Mouse (Mus musculus) lung, postnatal 0 days (tissue): ENCODE data around the gene Pipox. TPM values are rescaled to one million over a fixed set of nuclear protein-coding genes. Genes with fewer than 3 reads are reported as not detected.

Experiments used
- ATAC-seq: fragments of 200-750 bp; cut with Nextera tagmentation; 2 replicates; pipeline ENCODE4 v1.8.0; 2017; ENCODE audit warnings: moderate library complexity
- DNase-seq: peaks from one replicate; pipeline ENCODE4 v3.0.0-alpha.2; 2016; ENCODE audit warnings: low spot score
- H3K27ac ChIP-seq: fragments of 300-500 bp; sonication (generic); 2 replicates; pipeline ENCODE4 v1.5.1; 2014; ENCODE audit warnings: antibody characterized with exemption, mild to moderate bottlenecking, low read length, mixed read lengths
- H3K27me3 ChIP-seq: fragments of 300-500 bp; sonication (generic); replicated peaks from 2 replicates; pipeline ENCODE4 v1.6.1; 2014; ENCODE audit warnings: low read length, mixed read lengths; ENCODE audit not compliant: insufficient read depth
- H3K36me3 ChIP-seq: fragments of 300-500 bp; sonication (generic); 2 replicates; pipeline ENCODE4 v1.6.1; 2014; ENCODE audit warnings: low read length, mixed read lengths; ENCODE audit not compliant: insufficient read depth
- H3K4me1 ChIP-seq: fragments of 300-500 bp; sonication (generic); 2 replicates; pipeline ENCODE4 v1.6.1; 2014; ENCODE audit warnings: antibody characterized with exemption, low read depth, low read length, mixed read lengths; ENCODE audit not compliant: insufficient read depth
- H3K4me2 ChIP-seq: fragments of 300-500 bp; sonication (generic); replicated peaks from 2 replicates; pipeline ENCODE4 v1.6.1; 2014; ENCODE audit warnings: low read depth, mild to moderate bottlenecking, low read length, moderate library complexity, mixed read lengths
- H3K4me3 ChIP-seq: fragments of 300-500 bp; sonication (generic); 2 replicates; pipeline ENCODE4 v1.5.1; 2014; ENCODE audit warnings: low read depth, low read length
- H3K9ac ChIP-seq: fragments of 300-500 bp; sonication (generic); replicated peaks from 2 replicates; pipeline ENCODE4 v1.6.1; 2014; ENCODE audit warnings: low read depth, mild to moderate bottlenecking
- H3K9me3 ChIP-seq: fragments of 300-500 bp; sonication (generic); 2 replicates; pipeline ENCODE4 v1.6.1; 2016; ENCODE audit warnings: low read length, mixed read lengths
- CTCF ChIP-seq: IDR thresholded peaks from 2 replicates; pipeline ENCODE4 v1.5.1; 2016; ENCODE audit warnings: antibody characterized with exemption, mild to moderate bottlenecking
- EP300 ChIP-seq: IDR thresholded peaks from 2 replicates; pipeline ENCODE4 v1.6.1; 2016; ENCODE audit warnings: antibody characterized with exemption, mild to moderate bottlenecking, control low read depth
- WGBS: fragments of 180-500 bp; shearing (Covaris S2); extraction: QIAGEN DNeasy Blood & Tissue Kit; methylation state at CpG from one replicate; pipeline ENCODE4 v1.1.7; 2014; 5-methylcytosine and 5-hydroxymethylcytosine counted together
- polyA plus RNA-seq: library from polyadenylated mRNA; unstranded; fragments of >200 nt; fragmentation: Nextera tagmentation; extraction: Ambion mirVana; gene quantifications from 2 replicates; pipeline ENCODE4 v1.2.1, GENCODE M21; 2015

Gene Pipox
- polyA plus RNA-seq, 1 experiment from 2014 or later: 0.23 TPM

- 36% methylated on average over 6 of the region's 6 CpGs for WGBS
- Histone ChIP-seq H3K4me3 (no peak overlapping the region; the same call in 1 of the 2 replicates), H3K27ac (no peak overlapping the region), H3K4me1 (peaks cover 10% of the 10 kb centered on the region; the same call in 1 of the 2 replicates), H3K9ac (no peak overlapping the region), H3K4me2 (peak overlapping the region; percentile 42; the same call in 1 of the 2 replicates), H3K9me3 (no peaks in the 10 kb centered on the region), H3K27me3 (no peaks in the 10 kb centered on the region), H3K36me3 (no peaks in the 10 kb centered on the region)
- TF ChIP-seq CTCF (no peak), EP300 (no peak)
- DNase-seq (no peak), ATAC-seq (no peak)
Observed at GRCm38 (mm10) chr11:77896480-77896819, 2.6 kb upstream of the Pipox start.

- Histone ChIP-seq H3K9ac (no peak overlapping the region), H3K9me3 (no peaks in the 10 kb centered on the region), H3K4me2 (no peak overlapping the region), H3K4me1 (peaks cover 9% of the 10 kb centered on the region; the same call in 1 of the 2 replicates), H3K4me3 (no peak overlapping the region), H3K36me3 (no peaks in the 10 kb centered on the region), H3K27me3 (no peaks in the 10 kb centered on the region), H3K27ac (no peak overlapping the region)
- no peak for TF ChIP-seq EP300
- TF ChIP-seq CTCF: no peak
- 63% methylated on average over 9 of the region's 9 CpGs for WGBS
- no peak for DNase-seq
- no peak for ATAC-seq
Observed at GRCm38 (mm10) chr11:77896011-77896410, 2.1 kb upstream of the Pipox start.

- H3K4me3 ChIP-seq: no peak overlapping the region
- 87% methylated on average over 2 of the region's 2 CpGs for WGBS
- ATAC-seq: no peak
Observed at GRCm38 (mm10) chr11:77894967-77895366, 1.1 kb upstream of the Pipox start.

GRCm38 (mm10) chr11:77893283-77893682, 613 bp downstream of the Pipox start:
- DNase-seq: no peak
- ATAC-seq: no peak
- Histone ChIP-seq H3K36me3 (no peaks in the 10 kb centered on the region), H3K4me3 (no peak overlapping the region), H3K4me1 (peaks cover 9% of the 10 kb centered on the region; the same call in 1 of the 2 replicates), H3K9me3 (no peaks in the 10 kb centered on the region), H3K9ac (no peak overlapping the region), H3K27me3 (no peaks in the 10 kb centered on the region), H3K4me2 (no peak overlapping the region), H3K27ac (no peak overlapping the region)
- TF ChIP-seq CTCF (no peak), EP300 (no peak)
- WGBS: 46% methylated on average over 6 of the region's 6 CpGs

More at GRCm38 (mm10) chr11:77894967-77895366, 1.1 kb upstream of the Pipox start:
- no peaks in the 10 kb centered on the region for H3K36me3 ChIP-seq
- H3K4me2 ChIP-seq: no peak overlapping the region
- no peak overlapping the region for H3K27ac ChIP-seq
- no peak for DNase-seq
- H3K4me1 ChIP-seq: peaks cover 9% of the 10 kb centered on the region; the same call in 1 of the 2 replicates
- no peak for TF ChIP-seq CTCF
- no peak for TF ChIP-seq EP300
- H3K27me3 ChIP-seq: no peaks in the 10 kb centered on the region
- H3K9me3 ChIP-seq: no peaks in the 10 kb centered on the region
- no peak overlapping the region for H3K9ac ChIP-seq

- no peak for TF ChIP-seq CTCF
- TF ChIP-seq EP300: no peak
- Histone ChIP-seq H3K9me3 (no peaks in the 10 kb centered on the region), H3K36me3 (no peaks in the 10 kb centered on the region), H3K4me3 (no peak overlapping the region), H3K4me2 (no peak overlapping the region), H3K27ac (no peak overlapping the region), H3K27me3 (no peaks in the 10 kb centered on the region), H3K4me1 (peaks cover 9% of the 10 kb centered on the region; the same call in 1 of the 2 replicates), H3K9ac (no peak overlapping the region)
- DNase-seq (no peak), ATAC-seq (no peak)
- WGBS: 33% methylated on average over 5 of the region's 5 CpGs
Observed at GRCm38 (mm10) chr11:77892883-77893282, 1.0 kb downstream of the Pipox start.

GRCm38 (mm10) chr11:77890648-77891258, 3.1 kb downstream of the Pipox start:
- H3K27ac ChIP-seq: no peak overlapping the region
- DNase-seq (no peak), ATAC-seq (no peak)
- TF ChIP-seq CTCF: no peak
- TF ChIP-seq EP300: no peak
- H3K9ac ChIP-seq: no peak overlapping the region
- H3K4me2 ChIP-seq: no peak overlapping the region
- no peaks in the 10 kb centered on the region for H3K36me3 ChIP-seq
- H3K27me3 ChIP-seq: no peaks in the 10 kb centered on the region
- H3K9me3 ChIP-seq: no peaks in the 10 kb centered on the region
- peaks cover 4% of the 10 kb centered on the region; the same call in 1 of the 2 replicates for H3K4me1 ChIP-seq
- 81% methylated on average over 2 of the region's 2 CpGs for WGBS
- H3K4me3 ChIP-seq: no peak overlapping the region

- ATAC-seq: no peak
- peaks cover 4% of the 10 kb centered on the region; the same call in 1 of the 2 replicates for H3K4me1 ChIP-seq
- no peak overlapping the region for H3K4me2 ChIP-seq
- H3K9me3 ChIP-seq: no peaks in the 10 kb centered on the region
- no peak for DNase-seq
- no peak overlapping the region for H3K4me3 ChIP-seq
- TF ChIP-seq CTCF: no peak
- TF ChIP-seq EP300: no peak
- H3K27ac ChIP-seq: no peak overlapping the region
- H3K9ac ChIP-seq: no peak overlapping the region
- H3K36me3 ChIP-seq: no peaks in the 10 kb centered on the region
- WGBS: 13% methylated on average over 1 of the region's 2 CpGs
- H3K27me3 ChIP-seq: no peaks in the 10 kb centered on the region
Observed at GRCm38 (mm10) chr11:77889484-77889883, 4.4 kb downstream of the Pipox start.
